Mouse (Mus musculus): ENCODE measurements around the gene Nlrx1. TPM values are rescaled to one million over a fixed set of nuclear protein-coding genes. Genes with fewer than 3 reads are reported as not detected.

The Nlrx1 gene
- total and polyA plus RNA-seq, 2 experiments from 2014 or later, result 5.1 to 12.7 TPM

GRCm38 (mm10) chr9:44249181-44250146 is 18.9 kb downstream of the Nlrx1 start:
- H3K4me3 ChIP-seq (ENCODE audit: low read length), result no peak overlapping the region
- 0 out of 2 replicates have a peak, but pooled peaks cover 3% of the 10 kb centered on the region for H3K27me3 ChIP-seq (ENCODE audit: insufficient read depth, low read length)
- H3K4me1 ChIP-seq (ENCODE audit: insufficient read depth, low read length), result peaks cover 5% of the 10 kb centered on the region
- no peak overlapping the region for H3K27ac ChIP-seq
- H3K9me3 ChIP-seq (ENCODE audit: low read length), result no peaks in the 10 kb centered on the region
- peak; percentile 66 for TF ChIP-seq CTCF (IDR thresholded peaks at IDR 0.05; ENCODE audit: low read depth)
- DNase-seq (ENCODE audit: low spot score) (peak; percentile 64), ATAC-seq (peak; percentile 70)
- no peak overlapping the region for H3K9ac ChIP-seq (replicated peaks; ENCODE audit: low read length)
- 43% methylated on average over 26 of the region's 26 CpGs for WGBS
- no peaks in the 10 kb centered on the region for H3K36me3 ChIP-seq (ENCODE audit: insufficient read depth, low read length)
- no peak overlapping the region for H3K4me2 ChIP-seq (ENCODE audit: low read depth, low read length)

- Histone ChIP-seq H3K27me3 (ENCODE audit: insufficient read depth, low read length) (0 out of 2 replicates have a peak, but pooled peaks cover 3% of the 10 kb centered on the region), H3K9me3 (ENCODE audit: low read length) (no peaks in the 10 kb centered on the region), H3K36me3 (ENCODE audit: insufficient read depth, low read length) (no peaks in the 10 kb centered on the region), H3K4me2 (ENCODE audit: low read depth, low read length) (no peak overlapping the region), H3K9ac (replicated peaks; ENCODE audit: low read length) (no peak overlapping the region), H3K27ac (no peak overlapping the region), H3K4me1 (ENCODE audit: insufficient read depth, low read length) (no peaks in the 10 kb centered on the region), H3K4me3 (ENCODE audit: low read length) (no peak overlapping the region)
- DNase-seq (ENCODE audit: low spot score) (no peak), ATAC-seq (no peak)
- 85% methylated on average over 6 of the region's 6 CpGs for WGBS
- no peak for TF ChIP-seq CTCF (IDR thresholded peaks at IDR 0.05; ENCODE audit: low read depth)
Observed at GRCm38 (mm10) chr9:44247907-44248306, 20.5 kb downstream of the Nlrx1 start.

- Histone ChIP-seq H3K27ac (no peak overlapping the region), H3K4me3 (ENCODE audit: low read length) (no peak overlapping the region), H3K9ac (replicated peaks; ENCODE audit: low read length) (no peak overlapping the region), H3K9me3 (ENCODE audit: low read length) (no peaks in the 10 kb centered on the region), H3K36me3 (ENCODE audit: insufficient read depth, low read length) (no peaks in the 10 kb centered on the region), H3K4me1 (ENCODE audit: insufficient read depth, low read length) (no peaks in the 10 kb centered on the region), H3K27me3 (ENCODE audit: insufficient read depth, low read length) (0 out of 2 replicates have a peak, but pooled peaks cover 3% of the 10 kb centered on the region), H3K4me2 (ENCODE audit: low read depth, low read length) (no peak overlapping the region)
- DNase-seq (ENCODE audit: low spot score) (no peak), ATAC-seq (no peak)
- no peak for TF ChIP-seq CTCF (IDR thresholded peaks at IDR 0.05; ENCODE audit: low read depth)
- WGBS, result 43% methylated on average over 2 of the region's 2 CpGs
Observed at GRCm38 (mm10) chr9:44243621-44244020, 24.8 kb downstream of the Nlrx1 start.

- Histone ChIP-seq H3K27ac (no peak overlapping the region), H3K9me3 (ENCODE audit: low read length) (no peaks in the 10 kb centered on the region), H3K4me1 (ENCODE audit: insufficient read depth, low read length) (no peaks in the 10 kb centered on the region), H3K36me3 (ENCODE audit: insufficient read depth, low read length) (no peaks in the 10 kb centered on the region), H3K4me2 (ENCODE audit: low read depth, low read length) (no peak overlapping the region), H3K27me3 (ENCODE audit: insufficient read depth, low read length) (no peaks in the 10 kb centered on the region), H3K9ac (replicated peaks; ENCODE audit: low read length) (no peak overlapping the region), H3K4me3 (ENCODE audit: low read length) (no peak overlapping the region)
- DNase-seq (ENCODE audit: low spot score) (no peak), ATAC-seq (no peak)
- TF ChIP-seq CTCF (IDR thresholded peaks at IDR 0.05; ENCODE audit: low read depth), result no peak
- WGBS, result 76% methylated on average over 9 of the region's 9 CpGs
Observed at GRCm38 (mm10) chr9:44241418-44241817, 27.0 kb downstream of the Nlrx1 start.

- Histone ChIP-seq H3K36me3 (ENCODE audit: insufficient read depth, low read length) (no peaks in the 10 kb centered on the region), H3K9me3 (ENCODE audit: low read length) (no peaks in the 10 kb centered on the region), H3K4me1 (ENCODE audit: insufficient read depth, low read length) (no peaks in the 10 kb centered on the region), H3K27ac (no peak overlapping the region), H3K4me2 (ENCODE audit: low read depth, low read length) (no peak overlapping the region), H3K27me3 (ENCODE audit: insufficient read depth, low read length) (no peaks in the 10 kb centered on the region), H3K4me3 (ENCODE audit: low read length) (no peak overlapping the region), H3K9ac (replicated peaks; ENCODE audit: low read length) (no peak overlapping the region)
- 41% methylated on average over 5 of the region's 5 CpGs for WGBS
- DNase-seq (ENCODE audit: low spot score), result no peak
- no peak for TF ChIP-seq CTCF (IDR thresholded peaks at IDR 0.05; ENCODE audit: low read depth)
- no peak for ATAC-seq
Observed at GRCm38 (mm10) chr9:44240911-44241310, 27.5 kb downstream of the Nlrx1 start.

GRCm38 (mm10) chr9:44240399-44240798 is 28.0 kb downstream of the Nlrx1 start, which contains the start of gene Ccdc153:
Gene Ccdc153 (plus strand): TSS chr9:44240676.
- no peak within 1 kb of the TSS for H3K27ac ChIP-seq
- WGBS, result 61% methylated on average over 2 of the region's 2 CpGs
- no peak within 1 kb of the TSS for H3K9ac ChIP-seq (replicated peaks; ENCODE audit: low read length)
- DNase-seq (ENCODE audit: low spot score), result no peak
- H3K27me3 ChIP-seq (ENCODE audit: insufficient read depth, low read length), result no peaks in the 10 kb centered on the region
- H3K4me3 ChIP-seq (ENCODE audit: low read length), result no peak within 1 kb of the TSS
- ATAC-seq, result no peak
- no peaks in the 10 kb centered on the region for H3K4me1 ChIP-seq (ENCODE audit: insufficient read depth, low read length)
- TF ChIP-seq CTCF (IDR thresholded peaks at IDR 0.05; ENCODE audit: low read depth), result no peak
- H3K9me3 ChIP-seq (ENCODE audit: low read length), result no peaks in the 10 kb centered on the region
- H3K4me2 ChIP-seq (ENCODE audit: low read depth, low read length), result no peak within 1 kb of the TSS
- no peaks in the 10 kb centered on the region for H3K36me3 ChIP-seq (ENCODE audit: insufficient read depth, low read length)

- H3K4me2 ChIP-seq (ENCODE audit: low read depth, low read length), result no peak overlapping the region
- peak; percentile 85 for TF ChIP-seq CTCF (IDR thresholded peaks at IDR 0.05; ENCODE audit: low read depth)
- no peak overlapping the region for H3K9ac ChIP-seq (replicated peaks; ENCODE audit: low read length)
- no peak overlapping the region for H3K27ac ChIP-seq
- no peak; the same call in 1 of the 2 replicates for ATAC-seq
- H3K4me1 ChIP-seq (ENCODE audit: insufficient read depth, low read length), result no peaks in the 10 kb centered on the region
- DNase-seq (ENCODE audit: low spot score), result peak; percentile 87
- no peaks in the 10 kb centered on the region for H3K9me3 ChIP-seq (ENCODE audit: low read length)
- H3K36me3 ChIP-seq (ENCODE audit: insufficient read depth, low read length), result no peaks in the 10 kb centered on the region
- no peak overlapping the region for H3K4me3 ChIP-seq (ENCODE audit: low read length)
- H3K27me3 ChIP-seq (ENCODE audit: insufficient read depth, low read length), result no peaks in the 10 kb centered on the region
- WGBS, result 10% methylated on average over 5 of the region's 5 CpGs
Observed at GRCm38 (mm10) chr9:44239447-44239846, 29.0 kb downstream of the Nlrx1 start.

Data from hindbrain, postnatal 0 days (tissue).